Mouse (Mus musculus): ENCODE data around the gene Chd4.
A peak's percentile ranks its signal among the peaks of the same experiment; 100 is the strongest.
"Not testable (repeated sequence)": the region's sequence is repeated elsewhere in the genome, so short reads cannot be mapped to it uniquely, and the experiment has no call there.

Gene Chd4

GRCm38 (mm10) chr6:125095391-125096278 is at the start of gene Chd4:
TSS of gene Chd4 (plus strand) at chr6:125095981.
- DNase-seq = peak; percentile 97

DNA sequence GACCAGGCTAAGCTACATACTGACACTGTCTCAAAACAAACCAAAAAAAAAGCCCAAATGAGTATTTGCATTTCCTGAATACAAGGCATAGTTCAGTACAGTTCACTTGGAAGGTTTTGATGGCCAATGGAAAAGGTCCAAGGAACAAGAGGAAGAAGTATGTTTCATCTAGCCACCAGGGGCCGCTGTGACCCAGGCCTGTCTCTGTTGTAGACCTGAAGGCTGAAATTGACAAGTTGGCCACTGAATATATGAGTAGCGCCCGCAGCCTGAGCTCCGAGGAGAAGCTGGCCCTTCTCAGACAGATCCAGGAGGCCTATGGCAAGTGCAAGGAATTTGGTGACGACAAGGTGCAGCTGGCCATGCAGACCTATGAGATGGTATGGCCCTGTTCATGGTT is 49.1 kb upstream of the Chd4 start:
- peak; percentile 84 for DNase-seq

DNA sequence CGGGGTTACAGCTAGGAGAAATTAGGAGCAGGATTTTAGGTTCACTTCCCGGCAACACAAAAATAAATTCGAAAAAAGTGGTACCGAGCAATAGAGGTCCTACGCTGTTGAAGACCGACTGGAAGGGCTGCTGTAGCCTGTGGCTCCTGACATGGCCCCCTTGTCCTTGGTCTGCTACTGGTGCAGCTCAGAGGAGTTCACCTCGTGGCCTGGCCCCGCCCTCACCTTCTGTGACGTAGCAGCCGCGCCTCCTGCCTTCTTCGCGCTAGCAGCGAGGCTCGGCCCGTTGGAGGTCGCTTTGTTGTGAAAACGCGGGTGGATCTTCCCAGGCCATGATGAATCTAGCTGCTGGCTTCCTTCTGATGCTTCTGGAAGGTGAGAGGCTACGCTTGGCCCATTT is 46.1 kb upstream of the Chd4 start, which contains the start of gene Acrbp:
TSS of gene Acrbp (plus strand) at position 12 of the 400 bp plus-strand sequence.
- DNase-seq = no peak

- DNase-seq = no peak
Observed at GRCm38 (mm10) chr6:125051237-125051636, 44.5 kb upstream of the Chd4 start.

- no peak for DNase-seq
Observed at GRCm38 (mm10) chr6:125061493-125061892, 34.3 kb upstream of the Chd4 start.

- DNase-seq = no peak
Observed at GRCm38 (mm10) chr6:125062511-125062910, 33.3 kb upstream of the Chd4 start.

GRCm38 (mm10) chr6:125063906-125064305 is 31.9 kb upstream of the Chd4 start:
- no peak for DNase-seq

GRCm38 (mm10) chr6:125065223-125065622 is 30.6 kb upstream of the Chd4 start:
- not testable (repeated sequence) for DNase-seq

DNA sequence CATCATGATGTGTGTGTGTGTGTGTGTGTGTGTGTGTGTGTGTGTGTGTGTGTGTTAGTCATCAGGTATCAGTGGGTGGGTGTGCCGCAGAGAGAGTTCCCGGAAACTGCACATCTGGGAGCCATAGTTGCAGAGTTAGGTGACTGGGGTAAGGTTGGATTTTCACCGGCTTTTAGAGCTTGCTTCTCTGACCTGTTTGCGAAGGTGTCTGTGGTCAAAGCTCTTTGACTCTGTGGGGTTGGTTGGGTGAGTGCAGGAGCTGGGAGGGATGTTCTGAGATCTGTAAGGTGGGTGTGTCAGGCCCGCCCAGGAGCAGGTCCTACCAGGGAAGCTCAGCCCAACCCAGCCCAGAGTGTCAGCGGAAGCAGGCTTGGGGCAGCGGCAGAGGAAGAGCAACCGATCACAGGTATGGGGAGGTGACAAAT is 28.2 kb upstream of the Chd4 start, which contains the start of gene Lpar5:
TSS of gene Lpar5 (plus strand) at position 350 of the 425 bp plus-strand sequence.
- DNase-seq = no peak

DNA sequence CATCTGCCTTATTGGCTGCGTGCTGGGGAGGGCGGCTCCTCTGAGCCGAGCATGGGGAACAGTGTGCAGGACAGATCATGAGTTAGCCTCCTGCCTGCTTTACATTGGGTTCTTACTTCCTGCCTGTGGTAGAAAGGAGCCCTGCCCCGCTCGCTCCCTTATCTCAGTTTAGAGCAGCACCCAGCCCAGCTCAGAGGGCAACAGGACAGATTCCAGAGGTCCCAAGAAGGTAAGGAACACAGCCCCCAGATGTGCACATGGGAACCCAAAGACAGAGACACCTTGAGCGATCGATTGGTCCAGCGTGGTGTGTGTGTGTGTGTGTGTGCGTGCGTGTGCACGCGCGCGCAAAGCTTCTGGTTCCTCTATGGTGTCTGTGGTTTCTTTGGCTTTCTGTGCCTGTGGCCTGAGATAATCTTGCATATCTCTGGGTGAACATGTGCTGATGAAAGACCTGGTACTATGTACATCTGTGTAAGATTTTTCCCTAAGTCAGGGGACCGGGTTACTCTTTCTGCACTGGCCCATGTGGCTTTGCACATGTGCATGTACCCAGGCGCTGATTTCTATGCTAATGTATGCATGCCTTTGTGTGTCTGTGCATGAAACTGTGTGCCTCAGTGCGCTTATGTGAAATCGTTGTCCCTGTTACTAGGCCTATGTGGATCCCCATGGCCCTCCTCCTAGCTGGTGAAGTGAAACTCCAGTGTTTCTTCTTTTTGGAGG is 24.4 kb upstream of the Chd4 start:
- no peak for DNase-seq

DNA sequence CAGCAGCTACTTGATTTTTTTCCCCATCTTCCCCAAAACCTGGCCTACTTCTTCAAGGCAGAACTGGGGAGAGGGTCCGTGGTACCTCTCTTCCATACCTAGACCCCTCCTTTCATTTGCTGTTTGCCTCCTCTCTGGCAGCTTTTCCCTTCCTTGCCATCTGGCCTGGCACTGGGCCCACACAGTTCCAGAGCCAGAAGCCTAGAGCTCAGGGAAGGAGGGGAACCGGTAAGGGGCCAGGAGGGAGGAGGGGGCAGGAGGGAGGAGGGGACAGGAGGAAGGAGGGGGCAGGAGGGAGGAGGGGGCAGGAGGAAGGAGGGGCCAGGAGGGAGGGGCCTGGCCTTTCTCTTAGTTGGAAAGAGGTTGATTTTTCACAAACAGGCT is 23.9 kb upstream of the Chd4 start:
- DNase-seq = peak; percentile 38

- no peak for DNase-seq
Observed at GRCm38 (mm10) chr6:125073825-125074224, 22.0 kb upstream of the Chd4 start.

DNA sequence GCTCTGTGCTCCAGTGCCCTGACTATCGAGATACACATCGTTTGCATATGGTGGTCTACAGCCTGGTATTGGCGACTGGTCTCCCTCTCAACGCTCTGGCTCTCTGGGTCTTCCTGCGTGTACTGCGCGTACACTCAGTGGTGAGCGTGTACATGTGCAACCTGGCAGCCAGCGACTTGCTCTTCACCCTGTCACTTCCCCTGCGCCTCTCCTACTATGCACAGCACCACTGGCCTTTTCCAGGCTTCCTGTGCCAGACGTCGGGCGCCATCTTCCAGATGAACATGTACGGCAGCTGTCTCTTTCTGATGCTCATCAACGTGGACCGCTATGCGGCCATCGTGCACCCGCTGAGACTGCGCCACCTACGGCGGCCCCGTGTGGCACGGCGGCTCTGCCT is 14.4 kb upstream of the Chd4 start:
- DNase-seq = no peak

DNA sequence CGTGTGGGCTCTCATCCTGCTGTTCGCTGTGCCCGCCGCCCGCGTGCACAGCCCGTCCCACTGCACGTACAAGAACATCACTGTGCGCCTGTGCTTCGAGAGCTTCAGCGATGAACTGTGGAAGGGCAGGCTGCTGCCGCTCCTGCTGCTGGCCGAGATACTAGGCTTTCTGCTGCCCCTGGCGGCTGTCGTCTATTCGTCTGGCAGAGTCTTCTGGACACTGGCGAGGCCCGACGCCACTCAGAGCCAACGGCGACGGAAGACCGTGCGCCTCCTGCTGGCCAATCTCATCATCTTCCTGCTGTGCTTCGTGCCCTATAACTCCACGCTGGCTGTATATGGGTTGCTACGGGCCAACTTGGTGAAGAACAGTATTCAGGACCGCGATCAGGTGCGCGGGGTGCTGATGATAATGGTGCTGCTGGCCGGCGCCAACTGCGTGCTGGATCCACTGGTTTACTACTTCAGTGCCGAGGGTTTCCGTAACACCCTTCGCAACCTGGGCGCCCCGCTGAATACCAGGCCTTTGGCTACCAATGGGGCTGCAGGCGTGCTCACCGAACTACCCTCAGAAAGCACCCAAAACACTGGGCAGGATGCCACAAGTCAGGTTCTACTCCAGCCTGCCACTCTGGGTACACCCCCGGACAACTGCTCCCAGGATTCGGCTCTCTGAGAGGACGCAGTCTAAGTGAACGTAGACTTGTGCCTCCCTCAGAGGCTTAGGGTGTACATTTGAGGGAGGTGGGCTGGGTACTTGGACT is 13.8 kb upstream of the Chd4 start:
- peak; percentile 95 for DNase-seq

DNA sequence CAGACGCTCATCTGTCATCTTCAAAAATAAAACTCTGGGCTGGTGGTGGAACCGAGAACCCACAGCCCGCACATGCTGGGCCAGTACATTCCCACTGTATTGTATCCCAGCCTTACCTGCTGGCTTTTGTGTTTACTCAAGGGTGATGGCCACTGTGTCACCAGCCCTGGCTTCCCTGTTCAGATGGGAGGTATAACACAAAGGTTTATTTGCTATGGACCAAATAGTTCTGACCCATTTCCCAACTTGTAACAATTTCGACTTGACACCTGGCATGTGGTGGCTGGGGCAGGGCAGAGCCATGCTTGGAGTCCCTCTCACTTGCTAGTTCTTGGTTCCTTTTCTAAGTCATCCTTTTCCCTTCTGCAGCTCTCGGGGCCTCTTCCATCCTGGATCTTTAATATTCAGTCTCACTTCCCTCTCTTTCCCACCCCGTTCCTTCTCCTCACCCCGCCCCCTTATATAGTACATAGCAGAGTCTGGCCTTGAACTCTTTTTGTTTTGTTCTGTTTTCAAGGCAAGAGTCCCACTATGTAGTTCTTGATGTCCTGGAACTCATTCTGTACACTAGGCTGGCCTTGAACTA is 12.9 kb upstream of the Chd4 start:
- DNase-seq = no peak

DNA sequence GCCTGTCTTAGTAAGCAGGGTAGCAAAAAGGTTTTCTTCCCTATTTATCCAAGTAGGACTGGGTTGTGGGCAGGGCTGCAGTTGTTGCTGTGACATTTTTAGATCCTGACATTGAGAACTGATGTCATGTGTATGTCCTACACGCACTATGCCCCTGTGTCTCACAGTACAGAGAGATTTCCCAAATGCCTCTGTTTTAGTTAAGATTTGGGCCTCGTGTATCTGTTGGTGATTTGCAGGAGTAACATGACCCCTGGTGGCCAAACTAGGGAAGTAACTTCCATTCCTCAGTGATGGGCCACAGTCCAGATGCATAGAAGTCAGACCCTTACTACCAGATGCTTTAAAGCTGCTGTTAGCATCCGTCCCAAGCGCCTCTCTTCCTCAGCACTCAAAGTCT is 11.4 kb upstream of the Chd4 start:
- DNase-seq = peak; percentile 79

DNA sequence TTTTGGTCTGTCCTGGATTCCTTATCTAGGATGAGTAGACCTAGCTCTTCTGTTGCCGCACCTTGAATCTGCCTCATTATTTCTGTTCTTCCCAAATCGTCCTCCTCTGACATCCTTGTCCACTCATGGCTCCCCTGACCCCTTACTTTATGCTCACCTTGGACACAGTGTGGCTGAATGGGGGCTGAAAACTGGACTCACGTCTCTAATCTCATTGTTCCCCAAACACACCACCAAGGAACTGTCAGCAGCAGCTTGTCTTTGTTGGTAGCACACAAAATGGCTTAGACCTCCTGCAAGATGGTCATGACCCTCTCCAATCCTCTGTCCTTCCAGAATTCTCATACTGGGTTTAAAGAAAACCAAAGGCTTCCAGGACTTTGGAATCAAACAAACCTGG is 7.8 kb upstream of the Chd4 start:
- DNase-seq = no peak

- peak; percentile 92 for DNase-seq
Observed at GRCm38 (mm10) chr6:125088561-125089321, 7.0 kb upstream of the Chd4 start.

DNA sequence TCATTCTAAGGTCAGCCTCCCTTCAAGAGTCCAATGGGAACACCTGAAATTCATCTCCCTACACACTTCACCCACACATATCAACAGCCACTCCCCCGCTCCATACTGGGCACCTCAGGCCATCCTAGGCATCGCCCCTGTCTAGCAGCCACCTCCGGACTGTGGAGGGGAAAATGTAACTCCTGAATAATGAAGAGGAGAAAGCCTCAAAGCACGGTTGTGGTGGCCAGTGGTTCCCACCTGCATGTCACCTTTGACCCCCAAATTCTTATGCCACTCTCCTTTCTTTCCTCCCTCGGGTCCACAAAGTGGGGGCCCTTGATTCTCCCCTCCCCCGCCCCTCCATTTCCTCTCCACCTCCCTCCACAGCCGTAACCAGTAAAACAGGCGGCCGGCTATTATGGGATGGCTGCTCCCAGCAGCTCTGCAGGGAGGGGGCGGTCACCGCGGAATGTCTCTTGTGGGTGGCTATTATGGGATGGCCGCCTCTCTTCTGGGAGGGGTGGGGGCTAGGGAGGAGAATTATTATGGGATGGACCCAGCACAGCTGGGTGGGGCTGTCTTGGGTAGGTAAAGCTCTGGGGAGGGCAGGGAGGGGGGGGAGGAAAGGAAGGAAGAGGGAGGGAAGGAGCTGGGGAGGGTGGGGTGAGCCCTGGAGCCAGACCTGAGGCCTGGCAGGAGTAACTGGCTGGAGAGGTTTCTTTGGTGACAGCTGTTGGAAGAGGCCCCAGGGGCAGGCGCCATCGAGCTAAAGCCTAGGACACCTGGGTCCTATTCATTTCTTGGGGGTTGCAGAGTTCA is 6.1 kb upstream of the Chd4 start:
- DNase-seq = peak; percentile 92

- DNase-seq = no peak
Observed at GRCm38 (mm10) chr6:125090341-125091085, 5.3 kb upstream of the Chd4 start.

Measured in kidney, postnatal 14 days (tissue).